Mouse (Mus musculus): ENCODE measurements around the gene Myo1a. TPM values are rescaled to one million over a fixed set of nuclear protein-coding genes. Genes with fewer than 3 reads are reported as not detected.

Myo1a gene
- total and polyA plus RNA-seq, 3 experiments, result 0.21 to 15.1 (median 1.1) TPM

DNA sequence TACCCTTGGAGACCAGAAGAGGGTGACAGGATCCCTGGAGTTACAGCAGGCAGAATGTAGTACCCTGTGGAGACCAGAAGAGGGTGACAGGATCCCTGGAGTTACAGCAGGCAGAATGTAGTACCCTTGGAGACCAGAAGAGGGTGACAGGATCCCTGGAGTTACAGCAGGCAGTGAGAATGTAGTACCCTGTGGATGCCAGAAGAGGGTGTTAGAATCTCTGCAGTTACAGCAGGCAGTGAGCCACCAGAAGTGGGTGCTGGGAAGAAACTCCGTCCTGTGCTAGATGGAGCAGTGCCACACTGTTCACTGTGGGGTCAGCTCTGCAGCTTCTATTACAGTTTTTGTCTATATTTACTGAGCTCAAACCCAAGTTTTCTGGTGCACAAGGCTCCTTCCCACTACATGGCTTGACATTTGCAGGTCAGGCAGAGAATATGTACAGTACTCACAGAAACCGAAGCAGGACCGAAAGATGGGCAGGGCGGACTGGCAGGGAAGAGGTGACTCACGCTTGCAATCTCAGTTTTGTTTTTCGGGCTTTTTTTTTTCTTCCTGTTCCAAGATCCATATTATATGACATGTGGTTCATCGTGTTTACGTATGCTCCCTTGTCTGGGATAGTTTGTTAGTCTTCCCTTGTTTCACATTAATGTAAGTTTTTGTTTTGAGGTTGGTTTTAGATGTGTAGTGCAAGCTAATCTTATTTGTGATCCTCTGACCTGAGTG lies 30.0 kb upstream of the Myo1a start:
- peak; percentile 91 for DNase-seq

DNA sequence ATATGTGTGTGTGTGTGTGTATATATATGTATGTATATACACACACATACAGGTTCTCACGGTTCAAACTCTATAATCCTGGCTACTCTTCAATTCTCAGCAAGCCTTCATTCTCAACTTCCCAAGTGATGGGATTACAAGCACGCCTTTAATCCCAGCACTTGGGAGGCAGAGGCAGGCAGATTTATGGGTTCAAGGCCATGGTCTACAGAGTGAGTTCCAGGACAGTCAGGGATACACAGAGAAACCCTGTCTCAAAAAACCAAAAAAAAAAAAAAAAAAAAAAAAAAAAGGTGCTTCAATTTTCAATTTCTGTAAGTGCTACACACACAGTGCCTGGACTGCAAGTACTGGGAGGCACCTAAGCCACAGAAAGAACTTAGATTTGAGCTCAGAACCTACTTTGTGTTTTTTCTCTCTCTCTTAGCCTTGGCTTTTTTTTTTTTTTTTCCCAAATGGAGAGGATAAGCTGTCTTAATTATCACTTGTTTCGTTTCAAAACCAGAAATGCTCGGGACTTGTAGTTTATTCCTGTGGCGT lies 29.0 kb upstream of the Myo1a start:
- DNase-seq, result peak; percentile 51

DNA sequence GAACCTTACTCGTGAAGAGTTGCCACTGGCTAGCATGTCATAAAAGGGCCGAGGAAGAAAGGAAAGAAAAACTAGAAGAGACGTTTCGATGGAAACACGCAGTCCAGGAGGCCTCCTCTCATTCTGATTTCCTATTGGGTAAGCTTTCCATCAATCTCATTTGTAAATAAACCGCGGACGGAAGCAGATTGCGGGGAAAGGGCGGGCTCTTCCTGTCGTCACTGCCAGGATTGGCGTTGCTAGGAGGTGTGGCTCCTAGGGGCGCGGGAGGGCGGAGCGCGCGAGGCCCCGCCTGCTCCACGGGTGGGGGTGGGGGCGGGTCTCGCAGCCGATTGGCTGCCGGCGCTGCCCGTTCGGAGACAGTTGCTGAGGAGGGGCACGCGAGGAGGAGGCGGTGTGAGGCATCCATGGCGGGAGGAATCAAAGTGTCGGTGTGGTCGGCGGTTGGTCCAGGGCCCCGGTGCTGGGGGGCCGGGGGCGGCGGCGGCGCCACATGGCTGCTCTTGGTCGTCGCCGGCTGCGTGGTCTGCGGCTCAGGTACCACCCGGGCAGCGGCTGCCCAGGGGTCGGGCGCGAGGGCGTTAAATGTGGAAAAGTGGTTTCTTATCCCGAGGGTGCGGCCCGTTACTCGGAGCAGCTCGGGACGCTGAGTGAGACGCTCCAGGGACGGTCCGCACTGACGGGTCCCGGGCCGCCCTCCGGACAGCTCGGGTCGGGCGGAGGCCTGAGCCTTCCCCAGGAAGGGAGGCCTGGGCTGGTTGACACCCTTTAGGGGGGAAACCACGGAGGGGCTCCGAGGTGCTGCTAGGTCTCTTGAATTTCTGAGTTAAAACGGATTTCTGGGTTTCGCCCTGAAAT lies 28.1 kb upstream of the Myo1a start:
- DNase-seq, result peak; percentile 96

DNA sequence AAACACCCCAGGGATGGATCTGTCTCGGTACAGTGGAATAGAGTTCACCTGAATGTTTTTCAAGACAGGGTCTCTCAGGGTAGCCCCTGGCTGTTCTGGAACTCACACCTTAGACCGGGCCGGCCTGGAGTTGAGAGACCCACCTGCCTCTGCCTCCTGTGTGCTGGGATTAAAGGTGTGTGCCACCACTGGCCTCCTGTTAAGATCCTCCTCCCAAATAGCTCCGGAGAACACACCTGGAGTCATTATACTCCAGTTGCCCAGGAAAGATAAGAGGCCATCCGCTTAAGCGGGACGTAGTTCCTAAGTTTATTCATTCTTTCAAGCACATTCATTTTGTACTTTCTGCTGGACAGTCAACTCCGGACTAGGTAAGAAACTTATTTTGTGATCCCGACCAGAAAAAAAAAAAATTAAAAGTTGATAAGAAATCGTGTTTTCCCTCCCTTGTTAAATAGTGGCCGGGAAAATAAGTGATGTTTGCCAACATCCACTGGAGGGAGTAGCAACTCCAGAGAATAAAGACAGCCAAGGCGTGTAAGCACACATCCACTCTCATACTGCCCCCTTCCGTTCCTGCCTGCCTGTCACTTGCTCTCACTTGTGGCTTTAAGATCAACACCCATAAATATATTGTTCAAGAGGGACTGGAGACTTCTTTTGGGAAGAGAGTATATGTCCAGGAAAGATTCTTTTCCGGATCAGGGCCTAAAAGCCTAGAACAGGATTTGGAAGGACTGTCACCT lies 27.2 kb upstream of the Myo1a start:
- peak; percentile 76 for DNase-seq

DNA sequence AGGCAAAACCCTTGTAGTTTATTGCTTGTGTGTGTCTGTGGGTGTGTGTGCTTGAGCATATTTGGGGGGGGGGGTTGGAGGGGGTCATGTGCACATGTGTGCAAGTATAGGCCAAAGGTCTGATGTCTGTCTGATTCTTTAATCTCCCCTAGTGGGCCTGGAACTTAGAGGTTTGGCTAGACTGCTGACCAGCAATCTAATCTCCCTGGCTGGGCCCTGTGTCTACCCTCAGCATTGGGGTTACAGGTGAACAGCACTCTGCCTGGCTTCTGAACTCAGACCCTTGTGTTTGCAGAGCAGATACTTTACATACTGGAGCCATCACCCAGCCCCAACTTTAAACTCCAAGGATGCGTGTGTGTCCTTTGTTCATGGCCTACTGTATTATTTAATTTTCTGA lies 25.8 kb upstream of the Myo1a start:
- DNase-seq, result no peak

DNA sequence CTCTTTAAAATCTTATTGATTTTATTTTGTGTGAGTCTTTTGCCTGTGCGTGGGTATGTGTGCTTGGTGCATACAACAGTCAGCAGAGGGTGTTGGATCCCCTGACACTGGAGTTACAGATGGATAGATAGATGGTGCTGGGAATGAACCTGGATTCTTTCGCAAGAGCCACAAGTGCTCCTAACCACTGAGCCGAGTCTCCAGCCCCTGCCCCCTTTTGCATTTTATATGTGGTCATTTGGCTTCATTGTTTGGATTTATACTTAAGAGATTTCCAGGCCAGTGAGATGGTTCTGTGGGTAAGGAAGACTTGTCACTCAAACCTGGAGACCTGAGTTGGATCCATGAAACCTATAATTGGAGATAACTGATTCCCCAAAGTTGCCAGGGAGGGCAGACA lies 25.1 kb upstream of the Myo1a start:
- no peak for DNase-seq

DNA sequence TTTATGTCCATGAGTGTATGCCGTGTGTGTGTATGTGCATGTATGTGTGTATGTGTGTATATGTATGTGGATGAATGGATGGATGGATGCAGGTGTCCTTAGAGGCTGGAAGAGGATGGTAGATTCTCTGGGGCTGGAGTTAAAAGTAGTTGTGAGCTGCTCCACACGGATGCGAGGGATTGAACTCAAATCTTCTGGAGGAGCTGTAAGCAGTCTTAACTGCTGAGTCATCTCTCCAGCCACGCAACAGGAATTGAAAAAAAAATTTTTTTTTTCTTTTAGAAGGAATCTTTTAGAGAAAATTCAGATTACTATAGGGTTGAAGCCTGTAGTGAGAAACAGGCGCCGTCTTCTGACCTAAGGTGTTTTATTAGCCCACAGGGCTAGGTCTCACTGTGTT lies 22.1 kb upstream of the Myo1a start:
- DNase-seq, result no peak

DNA sequence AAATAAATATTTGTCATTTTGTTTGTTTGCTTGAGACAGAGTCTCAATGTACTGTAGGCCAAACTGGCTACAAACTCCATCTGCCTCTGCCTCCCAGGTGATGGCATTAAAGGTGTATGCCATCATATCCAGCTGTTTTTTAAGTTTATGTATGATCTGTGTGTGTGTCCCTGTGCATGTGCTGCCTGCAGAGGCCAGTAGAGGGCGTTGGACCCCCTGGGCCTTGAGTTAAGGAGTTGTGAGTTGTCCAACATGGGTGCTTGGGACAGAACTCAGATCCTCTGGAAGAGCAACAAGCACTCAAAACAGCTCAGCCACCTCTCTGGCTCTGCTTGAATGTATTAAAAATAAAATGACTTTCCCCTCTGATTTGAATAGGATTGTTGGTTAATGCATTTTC lies 13.9 kb upstream of the Myo1a start:
- DNase-seq, result no peak

DNA sequence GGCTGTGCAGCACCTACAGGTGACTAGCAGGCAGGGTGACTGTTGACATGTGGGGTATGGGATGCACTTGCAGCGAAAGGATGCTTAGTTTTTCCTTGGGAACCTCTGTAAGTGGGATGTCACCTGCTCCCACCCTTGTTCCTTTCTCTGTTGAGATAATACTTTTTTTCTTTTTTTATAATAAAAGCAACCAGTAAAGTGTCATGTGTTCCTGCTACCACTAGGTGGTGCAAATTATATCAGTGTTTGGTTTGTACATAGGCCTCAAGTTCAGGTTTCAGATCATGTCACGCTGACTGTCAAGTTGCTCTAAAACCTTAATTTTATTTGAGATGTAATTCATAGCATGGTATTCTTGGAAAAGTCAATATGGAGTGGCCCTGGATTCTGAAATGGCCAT lies 10.3 kb upstream of the Myo1a start:
- no peak for DNase-seq

DNA sequence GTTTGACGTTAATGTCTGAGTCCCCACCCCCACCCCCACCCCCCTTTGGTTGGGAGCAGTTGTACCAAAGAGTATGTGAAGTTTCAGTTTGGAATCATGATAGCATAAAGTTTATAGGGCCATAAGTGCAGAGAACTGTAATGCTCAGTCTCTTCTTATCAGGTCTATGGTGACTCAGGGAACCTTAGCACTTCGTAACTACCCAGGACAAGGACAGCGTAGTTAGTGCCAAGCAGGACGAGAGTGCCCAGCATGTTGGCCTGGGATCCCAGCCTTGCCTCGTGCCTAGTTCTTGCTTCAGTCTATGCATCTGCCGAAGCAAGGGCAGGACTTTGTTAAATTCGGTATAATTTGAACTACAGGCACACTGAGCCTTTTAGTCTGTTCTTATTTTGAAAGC lies 9.2 kb upstream of the Myo1a start:
- DNase-seq, result peak; percentile 78

DNA sequence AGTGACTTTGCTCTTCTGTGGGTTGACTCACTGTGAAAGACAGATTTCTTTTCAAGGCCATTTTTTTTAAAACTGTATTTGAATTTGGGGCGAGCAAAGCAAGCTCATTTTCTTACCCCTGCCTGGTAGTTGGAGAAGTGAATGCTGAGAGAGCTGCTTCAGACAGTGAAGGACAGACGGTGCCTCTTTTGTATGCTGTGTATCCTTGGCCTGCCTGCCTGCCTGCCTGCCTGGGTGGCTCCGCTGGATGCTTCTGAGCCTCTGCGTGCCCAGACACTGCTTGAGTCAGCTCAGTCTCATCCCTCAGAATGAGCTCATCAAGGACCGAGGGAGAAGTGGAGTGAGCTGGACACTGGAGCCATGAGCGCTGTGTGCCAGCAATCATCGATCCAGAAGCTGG lies 6.0 kb upstream of the Myo1a start:
- DNase-seq, result peak; percentile 88

DNA sequence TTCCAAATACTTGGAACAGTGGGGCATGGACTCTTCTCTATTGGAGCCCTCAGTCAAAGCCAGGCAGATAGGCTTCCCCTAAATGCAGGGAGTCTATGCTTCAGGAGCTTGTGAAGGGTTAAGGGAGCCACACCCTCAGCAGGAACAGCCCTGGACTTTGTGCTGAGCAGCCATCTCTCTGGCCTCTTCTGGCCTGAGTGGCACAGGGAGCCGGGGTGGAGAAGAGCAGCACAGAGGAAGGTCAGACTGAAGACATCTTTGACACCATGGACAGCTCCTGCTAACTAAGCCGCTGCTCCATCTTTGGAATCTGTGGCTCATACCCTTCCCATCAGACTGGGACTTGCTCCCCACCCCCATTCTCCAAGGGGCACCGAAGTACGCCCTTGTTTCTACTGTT lies 1.7 kb upstream of the Myo1a start:
- DNase-seq, result no peak

DNA sequence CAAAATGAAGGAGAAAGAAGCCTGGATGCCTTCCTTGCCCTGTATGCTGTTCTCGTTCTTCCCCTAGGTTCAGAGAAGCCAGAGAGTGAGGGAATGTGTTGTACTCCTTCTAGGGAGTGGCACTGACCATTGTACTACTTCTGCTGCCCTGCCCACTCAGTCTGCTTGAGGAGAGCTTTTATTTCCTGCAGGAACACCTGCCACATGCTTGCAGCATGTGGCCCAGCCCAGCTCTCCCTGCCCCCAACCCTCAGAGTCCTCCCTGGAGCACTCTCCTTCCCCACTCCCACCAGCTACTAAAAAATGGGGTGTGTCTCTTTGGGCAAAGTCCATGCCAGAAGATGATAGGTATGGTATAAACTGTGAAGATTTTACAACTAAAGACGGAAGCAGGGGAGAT lies 677 bp upstream of the Myo1a start:
- no peak for DNase-seq

DNA sequence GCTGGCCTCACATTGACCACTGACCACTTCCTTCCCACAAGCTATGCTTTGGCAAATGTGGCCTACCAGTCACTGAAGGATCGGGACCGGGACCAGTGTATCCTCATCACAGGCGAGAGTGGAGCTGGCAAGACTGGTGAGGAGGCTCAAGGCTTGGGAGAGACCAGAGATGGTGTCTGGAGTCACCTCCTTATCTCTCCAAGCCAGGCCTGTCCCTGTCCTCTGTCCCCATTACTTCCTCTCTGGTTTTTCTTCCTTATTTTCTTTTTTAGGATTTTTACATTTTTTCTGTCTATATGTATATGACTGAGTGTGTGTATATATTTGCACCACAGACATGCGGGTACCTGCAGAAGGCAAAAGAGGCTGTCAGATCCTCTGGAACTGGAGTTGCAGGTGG lies 813 bp downstream of the Myo1a start:
- no peak for DNase-seq

DNA sequence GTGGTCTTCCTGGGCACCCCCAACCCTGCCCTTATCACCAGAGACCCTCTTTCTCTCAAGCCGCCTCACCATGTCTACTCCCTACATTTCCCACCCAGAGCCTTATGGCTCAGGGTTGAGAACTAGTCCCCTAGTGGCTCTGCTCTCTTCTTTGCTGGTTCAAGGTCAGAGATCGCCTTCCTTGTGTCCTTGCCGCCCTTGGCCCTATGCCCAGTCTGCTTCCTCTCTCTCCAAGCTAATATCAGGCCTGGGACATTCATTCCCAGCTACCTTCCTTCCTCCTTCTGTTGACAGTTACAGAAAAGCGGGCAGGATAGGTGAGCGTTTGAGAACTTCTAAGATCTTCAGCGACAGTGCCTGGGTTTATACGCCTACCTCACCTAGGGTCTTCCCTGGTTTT lies 2.8 kb downstream of the Myo1a start:
- DNase-seq, result peak; percentile 87

DNA sequence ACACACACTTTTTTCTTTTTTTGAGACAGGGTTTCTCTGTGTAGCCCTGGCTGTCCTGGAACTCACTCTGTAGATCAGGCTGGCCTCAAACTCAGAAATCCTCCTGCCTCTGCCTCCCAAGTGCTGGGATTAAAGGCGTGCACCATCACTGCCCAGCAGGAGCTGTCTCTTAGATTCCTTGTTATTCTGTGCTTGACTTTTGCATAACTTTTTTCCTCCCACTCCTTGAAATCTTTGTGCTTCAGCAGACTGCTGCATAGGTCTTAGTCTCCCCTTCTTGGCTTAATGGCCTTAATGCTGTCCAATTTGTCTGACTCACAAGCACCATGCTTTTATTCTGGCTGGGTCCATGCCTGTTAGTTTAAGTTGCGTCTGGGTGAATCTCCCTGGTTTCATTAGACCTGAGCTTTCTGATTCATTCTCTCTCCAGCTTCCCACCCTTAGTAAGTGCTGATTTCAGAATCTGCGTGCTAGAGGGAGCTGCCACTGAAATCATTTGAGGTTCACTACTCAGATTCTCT lies 3.9 kb downstream of the Myo1a start:
- peak; percentile 44 for DNase-seq

DNA sequence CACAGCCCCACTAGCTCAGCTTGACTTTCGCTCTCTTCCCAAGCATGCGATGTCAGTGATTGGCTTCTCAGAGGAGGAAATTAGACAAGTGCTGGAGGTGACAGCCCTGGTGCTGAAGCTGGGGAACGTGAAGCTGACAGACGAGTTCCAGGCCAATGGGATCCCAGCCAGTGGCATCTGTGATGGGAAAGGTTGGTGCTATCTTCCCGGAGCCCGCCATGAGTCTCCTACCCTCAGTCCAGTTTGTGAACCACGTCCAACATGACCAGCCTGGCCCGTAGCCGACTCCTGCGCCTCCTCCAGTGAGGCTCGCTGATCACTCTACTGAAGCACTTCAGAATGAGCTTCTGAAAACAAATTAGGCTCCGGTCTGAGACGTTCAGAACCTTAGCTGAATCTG lies 5.4 kb downstream of the Myo1a start:
- no peak for DNase-seq

DNA sequence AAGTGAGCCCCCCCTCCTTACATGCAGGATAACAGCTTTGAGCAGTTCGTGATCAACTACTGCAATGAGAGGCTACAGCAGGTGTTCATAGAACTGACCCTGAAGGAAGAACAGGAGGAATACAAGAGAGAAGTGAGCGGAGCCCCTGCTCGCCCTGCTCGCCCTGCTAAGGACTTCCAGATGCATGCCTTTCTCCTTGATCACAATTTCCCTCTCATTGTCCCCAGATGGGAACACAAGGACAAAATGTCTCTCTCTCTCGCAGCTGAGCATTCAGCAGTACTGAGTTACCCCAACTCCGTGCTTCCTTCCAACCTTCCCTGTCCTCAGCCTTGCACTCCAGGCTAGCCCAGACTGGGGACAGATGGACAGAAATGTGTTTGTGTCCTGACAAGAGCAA lies 7.8 kb downstream of the Myo1a start:
- DNase-seq, result no peak

DNA sequence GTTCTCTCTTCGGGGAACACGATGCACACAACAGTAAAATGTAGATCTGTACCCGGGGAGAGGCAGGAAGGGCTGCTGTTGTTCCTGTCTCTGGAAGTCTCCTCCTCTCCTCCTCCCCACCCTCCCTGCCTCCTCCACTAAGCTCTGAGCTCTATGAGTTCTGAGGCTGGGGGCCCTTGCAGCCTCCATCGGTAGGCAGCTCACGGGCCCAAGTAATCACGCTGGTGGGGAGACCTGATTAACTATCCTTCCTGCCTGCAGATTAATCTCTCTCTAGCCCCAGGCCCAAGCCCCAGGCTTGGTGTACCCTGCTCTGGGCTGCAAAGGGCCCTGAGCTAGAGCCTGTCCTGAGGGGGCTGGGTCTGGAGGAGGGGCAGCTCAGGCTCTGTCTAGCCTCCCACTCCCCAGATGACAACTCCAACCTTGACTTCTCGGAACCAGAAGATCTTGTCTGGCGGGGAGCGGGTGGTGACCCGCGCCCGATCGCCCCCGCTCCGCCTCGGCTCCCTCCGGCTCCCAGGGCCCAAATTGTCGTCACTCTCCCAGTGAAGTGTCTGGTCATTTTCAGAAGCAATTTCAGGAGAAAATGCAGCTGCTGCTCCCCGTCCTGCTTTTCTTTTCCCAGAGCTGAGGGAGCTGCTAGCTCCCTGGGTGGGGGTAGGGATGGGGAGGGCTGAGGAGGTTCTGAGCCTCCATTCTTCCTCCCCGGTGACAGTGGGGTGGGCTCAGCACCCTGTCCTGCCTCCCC lies 16.9 kb downstream of the Myo1a start:
- DNase-seq, result no peak

DNA sequence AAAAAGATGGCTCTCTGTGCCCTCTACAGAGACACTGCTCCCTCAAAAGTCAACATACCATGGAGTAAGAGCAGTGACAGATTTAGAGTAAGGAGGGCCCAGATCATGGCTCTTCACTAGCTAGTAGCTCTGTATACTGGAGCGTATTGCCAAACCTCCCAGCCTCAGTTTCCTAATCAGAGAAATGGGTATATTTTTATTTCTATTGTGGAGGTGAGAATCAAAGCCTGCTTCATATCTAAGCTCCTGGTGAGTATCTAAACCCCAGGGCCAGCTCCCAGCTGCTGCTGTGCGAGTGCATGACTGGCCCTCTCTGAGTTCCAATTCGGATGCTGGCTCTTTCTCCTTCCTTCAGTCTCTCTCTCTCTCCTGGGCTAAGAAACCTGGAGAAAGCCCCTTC lies 19.2 kb downstream of the Myo1a start, which contains the start of gene Tac2:
Tac2 (plus strand) TSS at position 301 of the 400 bp plus-strand sequence.
- DNase-seq, result no peak

DNA sequence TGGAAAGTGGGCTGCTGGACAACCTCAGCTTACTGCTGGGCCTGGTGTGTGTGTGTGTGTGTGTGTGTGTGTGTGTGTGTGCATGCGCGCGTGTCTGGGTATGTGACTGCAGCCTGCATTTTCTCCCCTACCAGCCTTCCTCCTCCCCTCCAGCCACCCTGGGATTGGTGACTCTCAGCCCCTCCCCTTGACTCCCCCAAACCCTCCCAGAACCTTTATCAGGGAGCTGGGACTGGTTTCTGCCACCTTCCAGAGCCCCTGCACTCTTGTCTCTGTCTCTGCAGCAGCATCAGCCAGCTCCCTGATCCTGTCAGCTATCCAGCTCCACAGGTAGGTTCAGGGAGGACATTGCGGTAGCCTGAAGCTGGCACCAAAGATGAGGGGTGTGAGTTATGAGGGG lies 20.2 kb downstream of the Myo1a start:
- DNase-seq, result no peak

DNA sequence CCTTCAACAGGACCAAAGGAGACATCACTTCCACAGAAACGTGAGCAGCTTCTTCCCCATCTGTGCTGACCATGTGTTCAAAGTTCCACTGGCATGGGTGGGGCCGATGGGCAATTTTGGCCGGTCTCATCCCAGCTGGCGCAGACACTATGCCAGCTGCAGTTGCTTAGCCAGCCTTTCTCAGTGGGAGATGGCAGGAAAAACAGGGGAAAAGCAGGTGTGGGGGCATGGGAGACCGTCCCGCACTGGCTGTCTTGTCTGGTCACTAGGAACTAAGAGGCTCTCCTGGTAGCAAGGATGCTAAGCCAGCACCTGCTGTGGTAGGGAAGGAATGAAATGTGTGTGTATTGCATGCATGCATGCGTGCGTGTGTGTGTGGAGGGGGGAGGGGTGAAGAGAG lies 23.5 kb downstream of the Myo1a start:
- DNase-seq, result no peak

All from adrenal gland, adult 2 months (tissue).